Mouse (Mus musculus): Measurements from ENCODE around the gene Coro1a.

GRCm38 (mm10) chr7:126739551-126739950 is 32.0 kb upstream of the Coro1a start:
- no peak for TF ChIP-seq CTCF (conservative IDR thresholded peaks at IDR 0.05; ENCODE audit: insufficient read depth, insufficient read length, low read depth, low read length)
- no peak for TF ChIP-seq POLR2A (IDR thresholded peaks at IDR 0.05; ENCODE audit: low read depth, low read length)

Measured in kidney, adult 2 months (tissue).